Mouse (Mus musculus) activated CD4-positive, CD25-positive, alpha-beta regulatory T cell (primary cell): ENCODE data around the gene Zp1. TPM values are rescaled to one million over a fixed set of nuclear protein-coding genes. Genes with fewer than 3 reads are reported as not detected.

Experiments
- polyA plus RNA-seq, 2 experiments: library from polyadenylated mRNA; unstranded; fragments of 100-300 nt; shearing (Covaris generic); gene quantifications; one replicate each; pipeline ENCODE4 v1.2.1; 2017

Zp1 gene
- polyA plus RNA-seq = not detected

GRCm38 (mm10) chr19:10920532-10920931 lies at the start of gene Zp1:
TSS of gene Zp1 (minus strand) at chr19:10920632.

GRCm38 (mm10) chr19:10949112-10949511 lies 28.7 kb upstream of the Zp1 start, which contains the start of gene Ccdc86:
TSS of gene Ccdc86 (minus strand) at chr19:10949266.

GRCm38 (mm10) chr19:10937110-10937563 lies 16.7 kb upstream of the Zp1 start, which contains the start of gene Ptgdr2:
TSS of gene Ptgdr2 (plus strand) at chr19:10937160.

GRCm38 (mm10) chr19:10895016-10895528 lies 25.4 kb downstream of the Zp1 start, which contains the start of gene Prpf19:
TSS of gene Prpf19 (plus strand) at chr19:10895231.

GRCm38 (mm10) chr19:10881426-10882154 lies 38.8 kb downstream of the Zp1 start, which contains the start of gene Tmem109:
TSS of gene Tmem109 (minus strand) at chr19:10882001.

GRCm38 (mm10) chr19:10869886-10870527 lies 50.4 kb downstream of the Zp1 start, which contains the start of gene Tmem132a:
TSS of gene Tmem132a (minus strand) at chr19:10869940.

Other genes with a start within 250 kb of the Zp1 start
- gene Pga5, start 242.6 kb downstream of the Zp1 start, polyA plus RNA-seq = not detected
- 10 to 100 TPM; 19.3 to 24.5 TPM for gene Vps37c, start 231.9 kb downstream of the Zp1 start, polyA plus RNA-seq
- 100 to 1,000 TPM; 458 to 705 TPM for gene Cd5, start 181.6 kb downstream of the Zp1 start, polyA plus RNA-seq
- 100 to 1,000 TPM; 369 to 700 TPM for gene Cd6, start 90.6 kb downstream of the Zp1 start, polyA plus RNA-seq
- 1 to 10 TPM; 1.7 to 4.7 TPM for gene Slc15a3, start 80.9 kb downstream of the Zp1 start, polyA plus RNA-seq
- gene Tmem132a, start 50.7 kb downstream of the Zp1 start, polyA plus RNA-seq = 1 to 10 TPM in 1 of 2 experiments, under 1 TPM in 1; 0.15 to 1.2 TPM
- 10 to 100 TPM; 34.1 to 48.5 TPM for gene Tmem109, start 38.6 kb downstream of the Zp1 start, polyA plus RNA-seq
- gene Prpf19, start 25.4 kb downstream of the Zp1 start, polyA plus RNA-seq = 100 to 1,000 TPM in 1 of 2 experiments, 10 to 100 TPM in 1; 88.2 to 107 TPM
- under 1 TPM in 1 of 2 experiments, not detected in 1; 0.14 TPM for gene Ptgdr2, start 16.5 kb upstream of the Zp1 start, polyA plus RNA-seq
- gene Ccdc86, start 28.6 kb upstream of the Zp1 start, polyA plus RNA-seq = 10 to 100 TPM; 12.4 to 18.3 TPM
- not detected for gene Ms4a10, start 54.0 kb upstream of the Zp1 start, polyA plus RNA-seq
- gene Ms4a15, start 72.6 kb upstream of the Zp1 start, polyA plus RNA-seq = not detected
- gene Ms4a18, start 97.4 kb upstream of the Zp1 start, polyA plus RNA-seq = not detected
- 1 to 10 TPM in 1 of 2 experiments, under 1 TPM in 1; 0.18 to 5.1 TPM for gene Ms4a8a, start 160.5 kb upstream of the Zp1 start, polyA plus RNA-seq
- gene 1700017D01Rik, start 210.2 kb upstream of the Zp1 start, polyA plus RNA-seq = not detected
- not detected for gene 1700025F22Rik, start 244.7 kb upstream of the Zp1 start, polyA plus RNA-seq